Mouse (Mus musculus) neural tube, embryonic 11.5 days (tissue): ENCODE data around the gene Cyp2c40. TPM values are rescaled to one million over a fixed set of nuclear protein-coding genes. Genes with fewer than 3 reads are reported as not detected.
"Not testable (repeated sequence)": the region's sequence is repeated elsewhere in the genome, so short reads cannot be mapped to it uniquely, and the experiment has no call there.

Experiments used
- ATAC-seq: fragments of 200-750 bp; cut with Nextera tagmentation; 2 replicates; pipeline ENCODE4 v1.8.0; 2017; ENCODE audit warnings: moderate number of reproducible peaks, mild to moderate bottlenecking, moderate TSS enrichment, moderate library complexity; ENCODE audit not compliant: insufficient read depth, low FRiP score, low TSS enrichment
- DNase-seq: peaks from one replicate; pipeline ENCODE4 v3.0.0-alpha.2; 2015; ENCODE audit warnings: low spot score
- H3K27ac ChIP-seq: fragments of 300-500 bp; sonication (generic); 2 replicates; pipeline ENCODE4 v1.5.1; 2014; ENCODE audit warnings: low read depth, mild to moderate bottlenecking, low read length
- H3K27me3 ChIP-seq: fragments of 300-500 bp; sonication (generic); 2 replicates; pipeline ENCODE4 v1.6.1; 2014; ENCODE audit warnings: mild to moderate bottlenecking, low read length, mixed read lengths; ENCODE audit not compliant: control insufficient read depth, insufficient read depth
- H3K36me3 ChIP-seq: fragments of 300-500 bp; sonication (generic); 2 replicates; pipeline ENCODE4 v1.6.1; 2014; ENCODE audit warnings: mild to moderate bottlenecking, low read length, moderate library complexity, mixed read lengths; ENCODE audit not compliant: control insufficient read depth, insufficient read depth
- H3K4me1 ChIP-seq: fragments of 300-500 bp; sonication (generic); 2 replicates; pipeline ENCODE4 v1.6.1; 2014; ENCODE audit warnings: low read length, mixed read lengths; ENCODE audit not compliant: control insufficient read depth, insufficient read depth
- H3K4me2 ChIP-seq: fragments of 300-500 bp; sonication (generic); 2 replicates; pipeline ENCODE4 v1.6.1; 2014; ENCODE audit warnings: low read depth, mild to moderate bottlenecking, moderate library complexity
- H3K4me3 ChIP-seq: fragments of 300-500 bp; sonication (generic); 2 replicates; pipeline ENCODE4 v1.5.1; 2014; ENCODE audit warnings: low read depth, low read length
- H3K9ac ChIP-seq: fragments of 300-500 bp; sonication (generic); 2 replicates; pipeline ENCODE4 v1.6.1; 2014; ENCODE audit warnings: mild to moderate bottlenecking, low read length
- H3K9me3 ChIP-seq: fragments of 300-500 bp; sonication (generic); 2 replicates; pipeline ENCODE4 v1.6.1; 2016; ENCODE audit warnings: low read length; ENCODE audit not compliant: control insufficient read depth
- WGBS: fragments of 180-500 bp; shearing (Covaris S2); extraction: QIAGEN DNeasy Blood & Tissue Kit; methylation state at CpG from one replicate; pipeline ENCODE4 v1.1.7; 2014; 5-methylcytosine and 5-hydroxymethylcytosine counted together
- polyA plus RNA-seq: library from polyadenylated mRNA; unstranded; fragments of >200 nt; fragmentation: Nextera tagmentation; extraction: Ambion mirVana; gene quantifications from 2 replicates; pipeline ENCODE4 v1.2.1, GENCODE M21; 2014

Cyp2c40 gene
- polyA plus RNA-seq: not detected in 2 replicates

DNA sequence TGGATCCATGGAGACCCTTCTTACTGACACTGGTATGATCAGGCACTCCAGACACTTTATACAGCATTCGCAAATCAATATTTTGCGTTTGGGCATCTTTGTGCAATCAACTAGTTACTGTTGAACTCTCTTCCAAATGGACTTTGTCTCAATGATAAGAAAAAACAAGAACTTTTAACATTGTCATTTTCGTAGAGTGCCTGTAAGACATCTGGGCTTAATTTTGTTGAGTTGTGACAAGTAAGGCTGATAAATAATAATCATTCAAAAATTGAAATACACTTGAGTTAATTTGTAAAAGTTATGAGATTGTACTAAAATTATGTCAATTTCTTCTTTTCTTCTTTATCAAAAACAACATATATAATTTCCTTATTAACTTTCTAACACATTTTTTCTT is at the start of gene Cyp2c40:
Cyp2c40 (minus strand) TSS at position 101 of the 400 bp plus-strand sequence.
- H3K4me3 ChIP-seq, H3K36me3 ChIP-seq, H3K27me3 ChIP-seq, H3K9me3 ChIP-seq, H3K4me1 ChIP-seq, DNase-seq, ATAC-seq, H3K27ac ChIP-seq, H3K4me2 ChIP-seq, H3K9ac ChIP-seq: not testable (repeated sequence)
- 93% methylated on average over 3 of the region's 3 CpGs for WGBS

DNA sequence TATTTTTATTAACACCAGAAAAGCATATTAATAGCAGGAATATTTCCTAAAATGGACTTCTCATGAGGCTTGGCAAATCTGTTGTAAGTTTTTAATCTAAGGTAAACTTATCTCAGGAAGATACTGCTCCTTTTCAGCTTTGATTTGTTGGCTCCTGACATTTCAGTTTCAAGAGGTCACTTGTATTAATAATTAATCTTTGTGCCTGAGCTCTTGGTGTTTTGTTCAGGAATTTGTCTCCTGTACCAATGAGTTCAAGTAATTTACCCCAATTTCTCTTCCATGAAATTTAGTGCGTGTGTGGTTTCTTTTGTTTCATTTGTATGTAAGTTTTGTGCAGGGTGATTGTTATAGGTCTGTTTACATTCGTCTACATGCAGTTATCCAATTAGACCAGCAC is 8.3 kb upstream of the Cyp2c40 start:
- H3K9me3 ChIP-seq, H3K4me3 ChIP-seq, H3K9ac ChIP-seq, H3K4me1 ChIP-seq, H3K36me3 ChIP-seq, H3K27ac ChIP-seq, H3K4me2 ChIP-seq, ATAC-seq, DNase-seq, H3K27me3 ChIP-seq: not testable (repeated sequence)
- WGBS: 85% methylated on average over 2 of the region's 2 CpGs

DNA sequence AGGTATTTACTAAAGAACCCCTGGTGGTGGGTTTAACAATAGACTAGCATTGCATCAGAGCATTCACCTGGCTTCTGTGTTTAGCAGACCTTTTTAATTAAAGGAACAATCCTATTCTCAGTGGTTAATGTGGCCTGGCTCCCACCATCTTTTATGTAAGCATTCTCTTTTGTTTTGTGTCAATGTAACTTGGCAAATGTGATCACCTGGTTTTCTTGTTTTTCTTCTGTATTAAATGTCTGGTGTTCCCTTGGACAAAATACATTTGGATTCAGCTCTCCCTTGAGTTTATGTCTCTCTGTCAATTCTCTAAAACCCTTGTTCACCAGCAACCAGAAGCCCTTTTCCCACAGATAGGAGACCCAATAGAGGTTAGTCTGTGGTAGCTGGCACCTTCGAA is 3.8 kb upstream of the Cyp2c40 start:
- not testable (repeated sequence) for H3K36me3 ChIP-seq, H3K9me3 ChIP-seq, H3K4me1 ChIP-seq, DNase-seq, H3K27me3 ChIP-seq, H3K4me3 ChIP-seq, H3K4me2 ChIP-seq, ATAC-seq, H3K27ac ChIP-seq, H3K9ac ChIP-seq
- 91% methylated on average over 1 of the region's 1 CpGs for WGBS

DNA sequence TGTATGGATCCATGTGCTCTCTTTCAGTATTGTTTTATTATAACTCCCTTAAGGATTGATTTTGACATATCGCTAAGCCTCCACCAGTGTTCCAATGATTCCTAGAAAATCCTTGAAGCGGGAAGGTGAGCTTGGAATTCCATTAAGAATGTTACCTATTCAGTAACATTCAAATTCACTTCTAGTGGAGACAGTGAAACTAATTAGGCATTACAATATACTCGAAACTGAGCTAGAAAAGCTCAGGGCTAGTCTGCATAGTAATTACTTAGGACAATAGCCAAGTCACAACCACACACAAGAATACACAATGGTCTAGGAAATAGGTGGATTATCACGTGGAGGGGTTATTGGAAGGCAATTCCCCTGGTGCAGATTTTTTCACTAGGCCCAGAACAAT is 3.4 kb upstream of the Cyp2c40 start:
- not testable (repeated sequence) for H3K27me3 ChIP-seq, H3K27ac ChIP-seq, ATAC-seq, H3K9me3 ChIP-seq, DNase-seq, H3K36me3 ChIP-seq, H3K9ac ChIP-seq, H3K4me1 ChIP-seq, H3K4me3 ChIP-seq, H3K4me2 ChIP-seq
- 76% methylated on average over 4 of the region's 4 CpGs for WGBS

DNA sequence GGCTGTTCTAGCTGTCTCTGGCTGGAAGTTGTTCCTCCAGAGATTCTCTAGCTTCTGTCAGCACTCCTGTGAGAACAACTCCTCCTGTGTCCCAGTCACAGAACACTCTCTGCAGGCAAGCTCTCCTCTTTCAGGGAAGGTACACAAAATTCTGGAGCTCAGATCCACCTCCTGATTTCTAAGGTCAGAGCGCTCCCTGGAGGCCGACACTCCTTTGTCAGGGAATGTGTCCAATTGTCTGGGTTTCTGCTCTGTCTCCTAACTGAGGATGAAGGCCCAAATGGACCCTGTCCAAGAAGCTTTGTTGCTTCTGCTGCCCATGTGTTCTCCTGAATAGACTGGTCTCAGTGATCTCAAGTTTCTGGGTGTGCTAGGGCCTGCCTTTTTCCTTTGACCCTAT is 27.2 kb downstream of the Cyp2c40 start:
- 64% methylated on average over 2 of the region's 2 CpGs for WGBS
- not testable (repeated sequence) for H3K4me3 ChIP-seq, H3K9ac ChIP-seq, H3K27ac ChIP-seq, ATAC-seq, DNase-seq, H3K9me3 ChIP-seq, H3K27me3 ChIP-seq, H3K36me3 ChIP-seq, H3K4me1 ChIP-seq, H3K4me2 ChIP-seq

DNA sequence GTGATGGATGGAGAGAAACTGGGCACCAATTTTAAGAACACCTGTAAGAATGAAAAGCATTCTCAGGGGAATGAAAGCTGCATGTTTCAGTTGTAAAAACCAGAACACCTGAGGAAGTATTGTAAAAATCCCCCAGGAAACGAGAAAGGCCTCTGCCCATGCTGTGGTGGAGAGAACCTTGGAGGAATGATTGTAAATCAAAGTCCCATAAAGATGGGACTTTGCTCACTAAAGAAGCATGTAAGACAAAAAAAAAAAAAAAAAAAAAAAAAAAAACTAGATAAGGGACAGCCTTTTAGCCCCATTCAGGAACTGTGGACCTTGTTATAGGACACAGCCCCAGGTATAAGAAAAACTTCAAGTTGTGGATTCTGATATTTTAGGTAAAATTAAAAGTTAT is 67.3 kb downstream of the Cyp2c40 start:
- H3K9ac ChIP-seq: no peak overlapping the region
- DNase-seq (no peak), ATAC-seq (no peak)
- WGBS: 48% methylated on average over 1 of the region's 1 CpGs
- no peaks in the 10 kb centered on the region for H3K27me3 ChIP-seq
- H3K36me3 ChIP-seq: no peaks in the 10 kb centered on the region
- H3K4me1 ChIP-seq: no peaks in the 10 kb centered on the region
- H3K4me2 ChIP-seq: no peak overlapping the region
- H3K9me3 ChIP-seq: no peaks in the 10 kb centered on the region
- no peak overlapping the region for H3K27ac ChIP-seq
- no peak overlapping the region for H3K4me3 ChIP-seq

DNA sequence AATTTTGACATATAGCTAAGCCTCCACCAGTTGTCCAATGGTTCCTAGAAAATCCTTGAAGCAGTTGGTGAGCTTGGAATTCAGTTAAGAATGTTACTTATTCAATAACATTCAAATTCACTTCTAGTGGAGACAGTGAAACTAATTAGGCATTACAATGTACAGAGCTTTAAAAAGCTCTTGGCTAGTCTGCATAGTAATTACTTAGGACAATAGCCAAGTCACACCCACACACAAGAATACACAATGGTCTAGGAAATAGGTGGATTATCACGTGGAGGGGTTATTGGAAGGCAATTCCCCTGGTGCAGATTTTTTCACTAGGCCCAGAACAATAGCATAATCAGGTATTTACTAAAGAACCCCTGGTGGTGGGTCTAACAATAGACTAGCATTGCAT is 68.3 kb downstream of the Cyp2c40 start:
- 68% methylated on average over 1 of the region's 1 CpGs for WGBS
- ATAC-seq: not testable (repeated sequence)

DNA sequence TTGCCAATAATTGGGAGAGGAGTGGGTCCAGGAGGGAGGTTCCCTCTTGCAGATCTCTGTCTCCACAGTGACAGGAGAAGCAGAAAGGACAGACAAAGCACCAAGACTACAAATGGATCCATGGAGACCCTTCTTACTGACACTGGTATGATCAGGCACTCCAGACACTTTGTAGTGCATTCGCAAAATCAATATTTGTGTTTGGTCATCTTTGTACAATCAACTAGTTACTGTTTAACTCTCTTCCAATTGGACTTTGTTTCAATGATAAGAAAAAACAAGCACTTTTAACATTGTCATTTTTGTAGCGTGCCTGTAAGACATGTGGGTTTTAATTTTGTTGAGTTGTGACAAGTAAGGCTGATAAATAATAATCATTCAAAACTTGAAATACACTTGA is 71.7 kb downstream of the Cyp2c40 start, which contains the start of gene Cyp2c68:
Cyp2c68 (minus strand) TSS at position 135 of the 400 bp plus-strand sequence.
- Histone ChIP-seq H3K9me3 (no peaks in the 10 kb centered on the region), H3K9ac (no peak within 1 kb of the TSS), H3K4me1 (no peaks in the 10 kb centered on the region), H3K4me2 (no peak within 1 kb of the TSS), H3K4me3 (no peak within 1 kb of the TSS), H3K27ac (no peak within 1 kb of the TSS), H3K36me3 (no peaks in the 10 kb centered on the region), H3K27me3 (no peaks in the 10 kb centered on the region)
- 92% methylated on average over 2 of the region's 2 CpGs for WGBS
- DNase-seq (no peak), ATAC-seq (no peak)

More for the DNA sequence above, 68.3 kb downstream of the Cyp2c40 start:
- not testable (repeated sequence) for DNase-seq, H3K4me1 ChIP-seq, H3K27ac ChIP-seq, H3K9me3 ChIP-seq, H3K4me2 ChIP-seq, H3K27me3 ChIP-seq, H3K36me3 ChIP-seq, H3K9ac ChIP-seq, H3K4me3 ChIP-seq
